Mouse (Mus musculus) effector memory CD4-positive, alpha-beta T cell, adult 5 months (primary cell): ENCODE data around the gene Krt16. TPM values are rescaled to one million over a fixed set of nuclear protein-coding genes. Genes with fewer than 3 reads are reported as not detected.

Source experiments
- polyA plus RNA-seq: library from polyadenylated mRNA; unstranded; fragments of 100-300 nt; shearing (Covaris generic); gene quantifications from one replicate; pipeline ENCODE4 v1.2.1, GENCODE M21; 2017

The Krt16 gene
- polyA plus RNA-seq: not detected

DNA sequence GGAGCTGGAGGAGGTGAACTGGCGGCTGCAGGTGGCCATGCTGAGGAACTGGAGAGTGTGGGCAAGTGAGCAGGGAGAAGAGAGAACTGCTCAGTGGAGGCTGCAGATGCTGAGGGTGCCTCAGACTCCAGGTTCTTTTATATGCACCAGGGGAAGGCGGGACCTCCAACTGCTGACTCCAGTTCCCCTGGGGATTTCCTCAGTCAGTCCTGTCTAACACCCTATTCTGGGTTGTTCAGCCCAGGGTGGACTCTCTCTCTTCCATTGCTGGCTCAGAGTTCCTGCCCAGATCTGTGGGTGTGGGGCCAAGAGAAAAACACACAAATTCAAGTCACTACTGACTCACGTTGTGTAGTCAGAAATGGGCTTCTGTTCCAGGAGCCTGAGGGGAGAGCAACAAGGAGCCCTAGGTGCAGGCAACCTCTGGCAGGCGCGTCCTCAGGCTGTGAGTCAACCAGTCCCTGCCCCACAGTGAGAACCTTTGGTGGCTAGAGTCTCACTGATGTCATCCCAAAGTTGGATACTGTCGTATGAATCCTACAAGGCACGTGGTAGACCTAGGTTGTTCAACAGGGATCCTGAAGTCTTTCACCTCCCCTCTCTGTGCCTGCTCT, at the start of gene Krt16:
TSS of gene Krt16 (minus strand) at position 51 of the 614 bp plus-strand sequence.

DNA sequence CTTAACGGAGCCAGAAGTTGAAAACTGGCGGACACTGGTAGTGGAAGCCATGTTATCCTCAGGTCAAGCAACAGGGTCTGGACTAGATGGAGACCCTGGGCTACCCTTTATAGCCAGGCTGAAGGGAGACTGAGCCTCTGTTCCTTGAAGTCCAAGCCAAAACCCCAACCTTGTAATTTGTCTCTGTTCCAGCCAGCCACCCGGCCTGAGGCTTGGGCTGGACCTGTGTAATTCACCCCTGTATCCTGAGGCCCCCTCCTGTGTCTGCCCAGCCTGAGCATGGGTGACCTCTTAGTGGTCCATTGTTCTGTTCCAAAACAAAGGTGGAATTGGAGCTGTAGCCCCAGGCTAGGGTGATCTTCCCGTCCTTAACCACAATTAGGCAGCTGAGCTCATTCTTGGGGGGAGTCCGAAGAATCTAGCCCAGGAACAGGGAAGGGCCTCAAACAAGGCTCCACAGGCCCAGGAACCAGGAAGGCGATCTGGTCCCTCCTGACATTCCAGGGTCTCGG, 21.2 kb upstream of the Krt16 start, which contains the start of gene Krt42:
TSS of gene Krt42 (minus strand) at position 51 of the 512 bp plus-strand sequence.

DNA sequence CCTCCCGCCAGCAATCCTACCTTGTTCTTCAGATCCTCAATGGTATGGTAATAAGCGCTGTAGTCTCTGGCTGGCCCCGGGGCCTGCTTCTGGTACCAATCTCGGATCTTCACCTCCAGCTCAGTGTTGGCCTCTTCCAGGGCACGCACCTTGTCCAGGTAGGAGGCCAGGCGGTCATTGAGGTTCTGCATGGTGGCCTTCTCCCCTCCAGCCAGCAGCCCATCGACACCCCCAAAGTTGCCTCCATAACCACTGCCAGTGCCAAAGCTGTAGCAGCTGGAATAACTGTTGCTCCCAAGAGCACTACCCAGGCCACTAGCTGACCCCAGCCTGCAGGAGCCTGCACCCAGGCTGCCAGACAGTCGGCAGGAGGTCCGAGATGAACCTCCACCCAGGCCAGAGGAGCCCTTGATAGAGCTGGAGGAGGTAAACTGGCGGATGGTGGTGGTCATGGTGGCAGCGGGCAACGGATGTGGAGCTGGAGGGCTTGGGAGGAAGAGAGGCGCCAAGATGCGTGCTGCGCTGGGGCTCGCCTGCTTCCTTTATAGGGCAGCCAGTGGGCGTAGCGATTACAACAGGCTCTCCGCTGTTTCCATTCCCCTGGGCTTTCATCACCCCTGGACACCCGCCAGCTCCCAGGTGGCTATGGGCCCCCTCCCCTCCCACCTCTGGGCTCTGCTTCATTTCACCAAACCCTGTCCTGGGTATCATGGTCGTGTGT, 12.0 kb upstream of the Krt16 start, which contains the start of gene Krt17:
TSS of gene Krt17 (minus strand) at position 516 of the 721 bp plus-strand sequence.

DNA sequence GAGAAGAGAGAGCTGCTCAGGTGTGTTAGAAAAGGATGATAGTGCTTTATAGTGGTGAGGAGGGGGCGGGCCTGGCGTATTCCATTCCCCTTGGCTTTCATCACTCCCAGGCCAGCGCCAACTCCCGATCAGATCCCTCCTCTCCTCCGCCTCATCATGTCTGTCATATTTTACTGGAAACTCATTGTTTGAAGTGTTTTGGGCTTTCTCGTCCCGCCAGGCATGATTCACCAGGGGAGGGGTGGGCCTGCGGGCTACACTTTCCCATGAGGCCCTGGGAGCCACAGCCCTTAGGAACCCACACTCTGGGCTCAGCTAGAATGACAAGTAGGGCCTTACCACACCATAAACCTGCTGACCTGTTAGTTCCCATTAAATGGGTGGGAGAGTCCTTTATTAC, 41.2 kb downstream of the Krt16 start, which contains the start of gene Krt14:
TSS of gene Krt14 (minus strand) at position 51 of the 400 bp plus-strand sequence.

Other genes starting within 250 kb of the Krt16 start
- not detected for gene Krt33a, start 232.7 kb downstream of the Krt16 start, polyA plus RNA-seq
- gene Krt33b, start 219.0 kb downstream of the Krt16 start, polyA plus RNA-seq: not detected
- gene Krt34, start 207.3 kb downstream of the Krt16 start, polyA plus RNA-seq: not detected
- not detected for gene Krt31, start 198.4 kb downstream of the Krt16 start, polyA plus RNA-seq
- not detected for gene Krt32, start 160.7 kb downstream of the Krt16 start, polyA plus RNA-seq
- gene Krt35, start 152.7 kb downstream of the Krt16 start, polyA plus RNA-seq: not detected
- gene Krt36, start 143.3 kb downstream of the Krt16 start, polyA plus RNA-seq: not detected
- not detected for gene Krt13, start 127.3 kb downstream of the Krt16 start, polyA plus RNA-seq
- not detected for gene Krt15, start 113.0 kb downstream of the Krt16 start, polyA plus RNA-seq
- gene Krt19, start 100.2 kb downstream of the Krt16 start, polyA plus RNA-seq: not detected
- gene Krt9, start 55.7 kb downstream of the Krt16 start, polyA plus RNA-seq: not detected
- not detected for gene Krt14, start 41.4 kb downstream of the Krt16 start, polyA plus RNA-seq
- 0.24 TPM for gene Krt17, start 12.1 kb upstream of the Krt16 start, polyA plus RNA-seq
- gene Krt42, start 21.0 kb upstream of the Krt16 start, polyA plus RNA-seq: not detected
- gene Eif1, start 71.0 kb upstream of the Krt16 start, polyA plus RNA-seq: 5,204 TPM
- gene Gast, start 85.5 kb upstream of the Krt16 start, polyA plus RNA-seq: not detected
- gene Hap1, start 107.2 kb upstream of the Krt16 start, polyA plus RNA-seq: 1.3 TPM
- gene Jup, start 148.9 kb upstream of the Krt16 start, polyA plus RNA-seq: 0.87 TPM
- gene P3h4, start 165.9 kb upstream of the Krt16 start, polyA plus RNA-seq: not detected
- not detected for gene Fkbp10, start 166.8 kb upstream of the Krt16 start, polyA plus RNA-seq
- 86.3 TPM for gene Nt5c3b, start 192.9 kb upstream of the Krt16 start, polyA plus RNA-seq
- gene Klhl10, start 193.0 kb upstream of the Krt16 start, polyA plus RNA-seq: 0.42 TPM
- 6.8 TPM for gene Klhl11, start 223.8 kb upstream of the Krt16 start, polyA plus RNA-seq